Mouse (Mus musculus) embryonic facial prominence, embryonic 14.5 days (tissue): ENCODE measurements around the gene Map1b. TPM values are rescaled to one million over a fixed set of nuclear protein-coding genes. Genes with fewer than 3 reads are reported as not detected.

ENCODE experiments used
- ATAC-seq: fragments of 200-750 bp; cut with Nextera tagmentation; 2 replicates; pipeline ENCODE4 v1.8.0; 2017; ENCODE audit warnings: low read depth, moderate number of reproducible peaks, moderate TSS enrichment
- DNase-seq: peaks from one replicate; pipeline ENCODE4 v3.0.0-alpha.2; 2015; ENCODE audit warnings: low spot score
- H3K27ac ChIP-seq: fragments of 300-500 bp; sonication (generic); replicated peaks from 2 replicates; pipeline ENCODE4 v1.5.1; 2014; ENCODE audit warnings: low read depth, mild to moderate bottlenecking, low read length, moderate library complexity
- H3K27me3 ChIP-seq: fragments of 300-500 bp; sonication (generic); replicated peaks from 2 replicates; pipeline ENCODE4 v1.6.1; 2014; ENCODE audit warnings: low read length; ENCODE audit not compliant: control insufficient read depth, insufficient read depth
- H3K36me3 ChIP-seq: fragments of 300-500 bp; sonication (generic); 2 replicates; pipeline ENCODE4 v1.6.1; 2014; ENCODE audit warnings: low read length, mixed read lengths; ENCODE audit not compliant: control insufficient read depth, insufficient read depth
- H3K4me1 ChIP-seq: fragments of 300-500 bp; sonication (generic); 2 replicates; pipeline ENCODE4 v1.6.1; 2014; ENCODE audit warnings: antibody characterized with exemption, low read length; ENCODE audit not compliant: control insufficient read depth, insufficient read depth
- H3K4me2 ChIP-seq: fragments of 300-500 bp; sonication (generic); 2 replicates; pipeline ENCODE4 v1.6.1; 2014; ENCODE audit warnings: low read depth, mild to moderate bottlenecking, low read length, moderate library complexity, mixed read lengths
- H3K4me3 ChIP-seq: fragments of 300-500 bp; sonication (generic); 2 replicates; pipeline ENCODE4 v1.5.1; 2014; ENCODE audit warnings: low read depth, mild to moderate bottlenecking, low read length
- H3K9ac ChIP-seq: fragments of 300-500 bp; sonication (generic); 2 replicates; pipeline ENCODE4 v1.6.1; 2014; ENCODE audit warnings: low read depth, mild to moderate bottlenecking, low read length, moderate library complexity, mixed read lengths
- H3K9me3 ChIP-seq: fragments of 300-500 bp; sonication (generic); 2 replicates; pipeline ENCODE4 v1.6.1; 2016; ENCODE audit warnings: low read length; ENCODE audit not compliant: control insufficient read depth
- WGBS: fragments of 180-500 bp; shearing (Covaris S2); extraction: QIAGEN DNeasy Blood & Tissue Kit; methylation state at CpG from one replicate; pipeline ENCODE4 v1.1.7; 2014; 5-methylcytosine and 5-hydroxymethylcytosine counted together
- polyA plus RNA-seq: library from polyadenylated mRNA; unstranded; fragments of >200 nt; fragmentation: Nextera tagmentation; extraction: Ambion mirVana; gene quantifications from 2 replicates; pipeline ENCODE4 v1.2.1, GENCODE M21; 2014

Gene Map1b
- polyA plus RNA-seq, 1 experiment from 2014 or later, result 203 TPM

- Histone ChIP-seq H3K9me3 (no peaks in the 10 kb centered on the region), H3K27me3 (no peaks in the 10 kb centered on the region), H3K4me1 (0 out of 2 replicates have a peak, but pooled peaks cover 4% of the 10 kb centered on the region), H3K36me3 (no peaks in the 10 kb centered on the region), H3K27ac (no peak overlapping the region), H3K4me2 (peak overlapping the region; percentile 36), H3K4me3 (no peak overlapping the region), H3K9ac (no peak overlapping the region)
- WGBS, result 36% methylated on average over 19 of the region's 21 CpGs
- DNase-seq (no peak), ATAC-seq (0 out of 2 replicates have a peak, but pooled peaks have one; percentile 41)
Measured at GRCm38 (mm10) chr13:99541429-99542267, 25.3 kb upstream of the Map1b start.

DNA sequence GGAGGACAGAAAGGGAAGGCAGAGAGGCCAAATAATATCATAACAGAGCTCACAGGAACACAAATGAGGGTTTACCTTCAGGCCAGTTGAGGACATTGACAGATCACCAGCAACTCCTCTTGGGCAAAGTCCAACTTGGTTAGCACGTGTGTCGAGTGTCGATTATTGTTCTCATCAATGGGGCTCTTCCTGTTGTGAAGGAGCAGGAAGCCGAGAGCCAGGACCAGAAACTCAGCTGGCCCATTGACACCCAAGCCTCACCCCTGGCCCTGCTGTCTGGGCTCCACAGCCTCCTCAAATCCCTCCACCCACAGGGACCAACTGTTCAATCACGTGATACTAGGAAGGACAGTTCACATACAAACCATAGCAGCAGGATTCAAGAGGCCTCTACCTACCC is 22.9 kb upstream of the Map1b start:
- H3K9ac ChIP-seq, result no peak overlapping the region
- H3K4me3 ChIP-seq, result no peak overlapping the region
- no peaks in the 10 kb centered on the region for H3K36me3 ChIP-seq
- ATAC-seq (no peak), DNase-seq (no peak)
- no peaks in the 10 kb centered on the region for H3K9me3 ChIP-seq
- H3K27ac ChIP-seq, result no peak overlapping the region
- 73% methylated on average over 5 of the region's 5 CpGs for WGBS
- 0 out of 2 replicates have a peak, but pooled peaks cover 4% of the 10 kb centered on the region for H3K4me1 ChIP-seq
- no peaks in the 10 kb centered on the region for H3K27me3 ChIP-seq
- no peak overlapping the region for H3K4me2 ChIP-seq

GRCm38 (mm10) chr13:99538851-99539250 is 22.5 kb upstream of the Map1b start:
- ATAC-seq (no peak), DNase-seq (no peak)
- Histone ChIP-seq H3K27me3 (no peaks in the 10 kb centered on the region), H3K9me3 (no peaks in the 10 kb centered on the region), H3K4me3 (no peak overlapping the region), H3K27ac (no peak overlapping the region), H3K4me1 (0 out of 2 replicates have a peak, but pooled peaks cover 4% of the 10 kb centered on the region), H3K36me3 (no peaks in the 10 kb centered on the region), H3K4me2 (no peak overlapping the region), H3K9ac (no peak overlapping the region)
- 93% methylated on average over 11 of the region's 11 CpGs for WGBS

DNA sequence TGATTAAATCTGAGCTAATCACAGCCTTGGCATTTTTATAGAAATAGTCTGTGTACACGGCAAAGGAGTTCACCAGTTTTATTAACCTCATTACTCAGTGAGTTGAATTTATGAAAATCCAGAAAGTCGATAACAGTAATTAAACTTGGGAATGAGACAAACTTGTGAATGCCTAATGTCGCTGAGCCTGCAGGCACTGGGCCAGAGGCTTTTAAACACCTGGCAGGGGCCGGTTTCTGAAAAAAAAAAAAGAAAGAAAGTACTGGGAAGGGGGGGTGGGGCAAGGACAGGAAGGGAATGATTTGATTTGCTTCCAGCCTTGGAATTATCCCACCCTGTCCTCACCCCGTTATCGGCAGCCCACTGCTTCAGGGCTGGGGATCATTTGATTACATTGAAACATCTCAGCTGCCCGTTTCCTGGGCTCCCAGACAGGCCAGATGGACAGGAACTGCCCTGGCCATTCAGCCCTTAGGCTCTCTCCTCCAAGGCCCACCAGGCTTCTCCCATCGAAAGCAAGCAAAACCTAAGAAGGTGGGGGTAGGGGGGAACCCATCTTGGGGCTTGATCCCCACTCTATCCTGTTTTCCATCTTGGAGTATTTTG is 21.7 kb upstream of the Map1b start:
- Histone ChIP-seq H3K36me3 (no peaks in the 10 kb centered on the region), H3K27me3 (no peaks in the 10 kb centered on the region), H3K9me3 (no peaks in the 10 kb centered on the region), H3K27ac (no peak overlapping the region), H3K4me3 (no peak overlapping the region), H3K4me1 (0 out of 2 replicates have a peak, but pooled peaks cover 4% of the 10 kb centered on the region), H3K4me2 (no peak overlapping the region), H3K9ac (no peak overlapping the region)
- 12% methylated on average over 8 of the region's 8 CpGs for WGBS
- ATAC-seq (no peak), DNase-seq (peak; percentile 26)

GRCm38 (mm10) chr13:99528456-99528855 is 12.1 kb upstream of the Map1b start:
- no peak overlapping the region for H3K4me3 ChIP-seq
- 78% methylated on average over 4 of the region's 4 CpGs for WGBS
- no peak overlapping the region for H3K4me2 ChIP-seq
- DNase-seq, result no peak
- H3K4me1 ChIP-seq, result no peaks in the 10 kb centered on the region
- no peak for ATAC-seq
- no peak overlapping the region for H3K9ac ChIP-seq
- H3K27me3 ChIP-seq, result no peaks in the 10 kb centered on the region
- no peaks in the 10 kb centered on the region for H3K9me3 ChIP-seq
- no peaks in the 10 kb centered on the region for H3K36me3 ChIP-seq
- H3K27ac ChIP-seq, result no peak overlapping the region

GRCm38 (mm10) chr13:99527936-99528335 is 11.6 kb upstream of the Map1b start:
- ATAC-seq, result no peak

GRCm38 (mm10) chr13:99525491-99525890 is 9.2 kb upstream of the Map1b start:
- no peak overlapping the region for H3K27ac ChIP-seq
- no peaks in the 10 kb centered on the region for H3K36me3 ChIP-seq
- DNase-seq, result no peak
- no peak overlapping the region for H3K4me3 ChIP-seq
- no peaks in the 10 kb centered on the region for H3K9me3 ChIP-seq
- no peaks in the 10 kb centered on the region for H3K4me1 ChIP-seq
- H3K4me2 ChIP-seq, result no peak overlapping the region
- H3K27me3 ChIP-seq, result no peaks in the 10 kb centered on the region
- no peak for ATAC-seq
- H3K9ac ChIP-seq, result no peak overlapping the region
- WGBS, result 69% methylated on average over 8 of the region's 8 CpGs

More at GRCm38 (mm10) chr13:99527936-99528335, 11.6 kb upstream of the Map1b start:
- Histone ChIP-seq H3K4me1 (no peaks in the 10 kb centered on the region), H3K4me2 (no peak overlapping the region), H3K9ac (no peak overlapping the region), H3K27me3 (no peaks in the 10 kb centered on the region), H3K9me3 (no peaks in the 10 kb centered on the region), H3K4me3 (no peak overlapping the region), H3K36me3 (no peaks in the 10 kb centered on the region), H3K27ac (no peak overlapping the region)
- peak; percentile 61 for DNase-seq

DNA sequence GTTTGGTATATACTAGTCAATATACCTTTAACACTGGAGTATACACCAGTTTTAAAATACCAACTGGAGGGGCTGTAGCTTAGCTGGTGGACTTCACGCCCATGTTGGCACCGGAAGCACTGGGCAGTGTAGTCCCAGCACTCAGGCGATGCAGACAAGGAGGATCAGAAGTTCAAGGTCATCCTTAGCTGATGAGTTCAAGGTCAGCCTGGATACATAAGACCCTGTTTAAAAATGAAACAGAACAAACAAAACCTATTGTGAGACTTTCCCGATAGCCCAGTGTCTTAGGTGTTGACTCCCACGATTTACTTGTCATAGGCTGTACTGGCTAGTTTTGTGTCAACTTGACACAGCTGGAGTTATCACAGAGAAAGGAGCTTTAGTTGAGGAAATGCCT is 1.5 kb upstream of the Map1b start:
- 91% methylated on average over 5 of the region's 5 CpGs for WGBS
- H3K36me3 ChIP-seq, result no peaks in the 10 kb centered on the region
- no peaks in the 10 kb centered on the region for H3K9me3 ChIP-seq
- ATAC-seq (no peak), DNase-seq (no peak)
- no peak overlapping the region for H3K27ac ChIP-seq
- H3K4me3 ChIP-seq, result no peak overlapping the region
- H3K4me2 ChIP-seq, result no peak overlapping the region
- H3K27me3 ChIP-seq, result no peaks in the 10 kb centered on the region
- H3K4me1 ChIP-seq, result peaks cover 17% of the 10 kb centered on the region
- no peak overlapping the region for H3K9ac ChIP-seq
